Mouse (Mus musculus): Measurements from ENCODE around the gene Wnt6. TPM values are rescaled to one million over a fixed set of nuclear protein-coding genes. Genes with fewer than 3 reads are reported as not detected.

Wnt6 gene
- polyA plus RNA-seq, 1 experiment from 2014 or later: 0.50 TPM

- Histone ChIP-seq H3K4me1 (ENCODE audit: insufficient read depth, low read depth, low read length) (no peaks in the 10 kb centered on the region), H3K9me3 (ENCODE audit: low read length) (no peaks in the 10 kb centered on the region), H3K4me3 (ENCODE audit: low read depth, low read length) (no peak overlapping the region), H3K9ac (replicated peaks; ENCODE audit: low read depth) (no peak overlapping the region), H3K27ac (ENCODE audit: low read length) (no peak overlapping the region), H3K4me2 (replicated peaks; ENCODE audit: low read depth, low read length) (no peak overlapping the region), H3K27me3 (replicated peaks; ENCODE audit: insufficient read depth, low read length) (no peaks in the 10 kb centered on the region), H3K36me3 (ENCODE audit: insufficient read depth, low read length) (no peaks in the 10 kb centered on the region)
- no peak for ATAC-seq
- DNase-seq (ENCODE audit: low spot score): no peak
- no peak for TF ChIP-seq CTCF (IDR thresholded peaks at IDR 0.05)
- TF ChIP-seq EP300 (IDR thresholded peaks at IDR 0.05): no peak
- WGBS: 64% methylated on average over 3 of the region's 3 CpGs
These were observed 61.6 kb downstream of the Wnt6 start for GRCm38 (mm10) chr1:74833255-74833654.

Other genes starting within 250 kb of the Wnt6 start
- 0.27 and 0.90 TPM in 2 replicates for gene Plcd4, start 229.0 kb upstream of the Wnt6 start, polyA plus RNA-seq (2015; fragmentation: Nextera tagmentation; extraction: Ambion mirVana)
- gene Usp37, start 227.6 kb upstream of the Wnt6 start, polyA plus RNA-seq (2015; fragmentation: Nextera tagmentation; extraction: Ambion mirVana): 9.1 and 9.8 TPM in 2 replicates
- 2.7 and 3.1 TPM in 2 replicates for gene Zfp142, start 183.6 kb upstream of the Wnt6 start, polyA plus RNA-seq (2015; fragmentation: Nextera tagmentation; extraction: Ambion mirVana)
- 7.1 and 8.3 TPM in 2 replicates for gene Bcs1l, start 183.6 kb upstream of the Wnt6 start, polyA plus RNA-seq (2015; fragmentation: Nextera tagmentation; extraction: Ambion mirVana)
- gene Rnf25, start 170.5 kb upstream of the Wnt6 start, polyA plus RNA-seq (2015; fragmentation: Nextera tagmentation; extraction: Ambion mirVana): 26.6 and 26.9 TPM in 2 replicates
- 12.5 and 16.3 TPM in 2 replicates for gene Stk36, start 170.4 kb upstream of the Wnt6 start, polyA plus RNA-seq (2015; fragmentation: Nextera tagmentation; extraction: Ambion mirVana)
- 4.2 and 4.7 TPM in 2 replicates for gene Ttll4, start 110.1 kb upstream of the Wnt6 start, polyA plus RNA-seq (2015; fragmentation: Nextera tagmentation; extraction: Ambion mirVana)
- gene Cyp27a1, start 58.3 kb upstream of the Wnt6 start, polyA plus RNA-seq (2015; fragmentation: Nextera tagmentation; extraction: Ambion mirVana): 5.2 and 5.4 TPM in 2 replicates
- gene Prkag3, start 22.7 kb upstream of the Wnt6 start, polyA plus RNA-seq (2015; fragmentation: Nextera tagmentation; extraction: Ambion mirVana): 2.6 and 4.6 TPM in 2 replicates
- gene Wnt10a, start 19.6 kb downstream of the Wnt6 start, polyA plus RNA-seq (2015; fragmentation: Nextera tagmentation; extraction: Ambion mirVana): not detected in 2 replicates
- not detected in 2 replicates for gene Cdk5r2, start 83.0 kb downstream of the Wnt6 start, polyA plus RNA-seq (2015; fragmentation: Nextera tagmentation; extraction: Ambion mirVana)
- not detected in 2 replicates for gene Fev, start 113.5 kb downstream of the Wnt6 start, polyA plus RNA-seq (2015; fragmentation: Nextera tagmentation; extraction: Ambion mirVana)
- gene Cryba2, start 121.3 kb downstream of the Wnt6 start, polyA plus RNA-seq (2015; fragmentation: Nextera tagmentation; extraction: Ambion mirVana): not detected in 2 replicates
- gene Cfap65, start 163.7 kb downstream of the Wnt6 start, polyA plus RNA-seq (2015; fragmentation: Nextera tagmentation; extraction: Ambion mirVana): 2.0 and 2.3 TPM in 2 replicates
- 0.10 and 0.16 TPM in 2 replicates for gene Ihh, start 179.8 kb downstream of the Wnt6 start, polyA plus RNA-seq (2015; fragmentation: Nextera tagmentation; extraction: Ambion mirVana)